ENCODE assay signal across 8 mouse cellular contexts in the genomic region with DNA sequence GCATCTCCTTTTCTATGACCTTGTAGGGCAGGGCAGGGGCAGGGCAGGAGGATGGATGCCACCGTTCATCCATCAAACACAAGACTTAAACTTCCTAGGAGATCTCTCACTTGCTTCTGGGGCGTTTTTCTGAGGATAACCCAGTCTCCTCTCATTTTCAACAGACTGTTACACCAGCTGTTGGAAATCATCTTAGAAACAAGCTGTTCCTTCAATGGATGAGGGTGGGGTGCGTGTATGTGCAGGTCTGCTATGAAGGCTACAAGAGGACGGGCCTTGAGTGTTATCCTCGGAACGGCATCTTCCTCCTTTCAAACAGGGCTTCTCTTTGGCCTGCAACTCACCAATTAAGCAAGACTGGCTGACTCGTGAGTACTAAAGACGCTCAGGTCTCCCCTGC. TPM values are rescaled to one million over a fixed set of nuclear protein-coding genes. Genes with fewer than 3 reads are reported as not detected.
A peak's percentile ranks its signal among the peaks of the same experiment; 100 is the strongest.
DNase-seq lines count a peak whose midpoint lies in the region; ATAC-seq and TF ChIP-seq lines count a peak whose summit lies in the region.

No protein-coding gene starts in this region.

- H3K4me1 ChIP-seq in heart, embryonic 15.5 days (replicated peaks): peaks cover 51% of the 10 kb centered on the region
- peaks cover 85% of the 10 kb centered on the region for H3K4me1 ChIP-seq in E14TG2a.4 (replicated peaks; ENCODE audit: low read depth, low read length)
- peaks cover 37% of the 10 kb centered on the region for H3K4me1 ChIP-seq in embryonic facial prominence, embryonic 13.5 days
- peaks cover 34% of the 10 kb centered on the region for H3K4me1 ChIP-seq in limb, embryonic 15.5 days

- peak overlapping the region; percentile 62 for H3K27ac ChIP-seq in heart, embryonic 15.5 days
- H3K27ac ChIP-seq in embryonic facial prominence, embryonic 13.5 days: peak overlapping the region; percentile 51; the same call in 1 of the 2 replicates
- 0 out of 2 replicates have a peak overlapping the region, but pooled peaks have one; percentile 2 for H3K27ac ChIP-seq in limb, embryonic 15.5 days

- peaks cover 1% of the 10 kb centered on the region; the same call in 1 of the 2 replicates for H3K36me3 ChIP-seq in heart, embryonic 15.5 days
- H3K36me3 ChIP-seq in E14TG2a.4 (ENCODE audit: insufficient read depth, low read length): peaks cover 29% of the 10 kb centered on the region
- peaks cover 5% of the 10 kb centered on the region for H3K36me3 ChIP-seq in embryonic facial prominence, embryonic 13.5 days
- H3K36me3 ChIP-seq in limb, embryonic 15.5 days: peaks cover under 1% of the 10 kb centered on the region; the same call in 1 of the 2 replicates

- no peaks in the 10 kb centered on the region for H3K9me3 ChIP-seq in heart, embryonic 15.5 days (replicated peaks)
- H3K9me3 ChIP-seq in E14TG2a.4 (ENCODE audit: low read length): no peaks in the 10 kb centered on the region
- H3K9me3 ChIP-seq in embryonic facial prominence, embryonic 13.5 days: no peaks in the 10 kb centered on the region
- H3K9me3 ChIP-seq in limb, embryonic 15.5 days: no peaks in the 10 kb centered on the region

- 79% methylated on average over 8 of the region's 8 CpGs for WGBS in heart, embryonic 15.5 days
- 77% methylated on average over 8 of the region's 8 CpGs for WGBS in embryonic facial prominence, embryonic 13.5 days
- 68% methylated on average over 8 of the region's 8 CpGs for WGBS in limb, embryonic 15.5 days

- ATAC-seq in heart, embryonic 15.5 days (replicated peaks; ENCODE audit: insufficient number of reproducible peaks, insufficient read depth, low FRiP score, low read depth): no peak
- no peak for ATAC-seq in embryonic facial prominence, embryonic 13.5 days (ENCODE audit: insufficient number of reproducible peaks, insufficient read depth, low FRiP score, low TSS enrichment, low read depth)
- ATAC-seq in limb, embryonic 15.5 days (ENCODE audit: insufficient number of reproducible peaks, low FRiP score, low TSS enrichment, low read depth): no peak

- TF ChIP-seq CTCF in E14TG2a.4 (conservative IDR thresholded peaks at IDR 0.05; ENCODE audit: low read length): no peak

- no peak for DNase-seq in heart, adult 9 months (ENCODE audit: low spot score in 2 of 2)
- DNase-seq in spleen, postnatal 10 days (ENCODE audit: low spot score in 2 of 2): no peak
- no peak for DNase-seq in layer of hippocampus, postnatal 36 days
- DNase-seq in cerebellum, adult 11 months: no peak

- H3K9ac ChIP-seq in heart, embryonic 15.5 days: no peak overlapping the region
- H3K9ac ChIP-seq in embryonic facial prominence, embryonic 13.5 days: peak overlapping the region; percentile 40; the same call in 1 of the 2 replicates
- H3K9ac ChIP-seq in limb, embryonic 15.5 days: no peak overlapping the region

- no peaks in the 10 kb centered on the region for H3K27me3 ChIP-seq in heart, embryonic 15.5 days
- no peaks in the 10 kb centered on the region for H3K27me3 ChIP-seq in E14TG2a.4 (ENCODE audit: insufficient read depth, low read length)
- 0 out of 2 replicates have a peak, but pooled peaks cover 2% of the 10 kb centered on the region for H3K27me3 ChIP-seq in embryonic facial prominence, embryonic 13.5 days
- no peaks in the 10 kb centered on the region for H3K27me3 ChIP-seq in limb, embryonic 15.5 days

- H3K4me3 ChIP-seq in heart, embryonic 15.5 days: no peak overlapping the region
- H3K4me3 ChIP-seq in E14TG2a.4 (replicated peaks; ENCODE audit: low read length): peak overlapping the region; percentile 32; the same call in 1 of the 2 replicates
- H3K4me3 ChIP-seq in embryonic facial prominence, embryonic 13.5 days: no peak overlapping the region
- H3K4me3 ChIP-seq in limb, embryonic 15.5 days: no peak overlapping the region

- H3K4me2 ChIP-seq in heart, embryonic 15.5 days: no peak overlapping the region
- no peak overlapping the region for H3K4me2 ChIP-seq in embryonic facial prominence, embryonic 13.5 days
- no peak overlapping the region for H3K4me2 ChIP-seq in limb, embryonic 15.5 days

RNA-seq across cellular contexts. Expression of a gene that starts 34.5 kb away (rescaled TPM):
- 11.7 and 12.7 TPM in 2 replicates for polyA plus RNA-seq in heart, embryonic 15.5 days (2015; fragmentation: Nextera tagmentation; extraction: Ambion mirVana)
- polyA plus RNA-seq in embryonic facial prominence, embryonic 13.5 days (2015; fragmentation: Nextera tagmentation; extraction: Ambion mirVana): 7.6 and 8.9 TPM in 2 replicates
- 11.2 and 14.8 TPM in 2 replicates for polyA plus RNA-seq in limb, embryonic 15.5 days (2015; fragmentation: Nextera tagmentation; extraction: Ambion mirVana)
- total RNA-seq in layer of hippocampus, postnatal 36 days (2021): 10 to 100 TPM; 44.2 to 49.7 TPM

Comparison
In these comparisons a context has a peak if more than half of its experiments do, and no peak if none do; other contexts are left out.
1. H3K27ac ChIP-seq: peak in every context shown above with its lines; median percentile 62 in heart, embryonic 15.5 days; 51 in embryonic facial prominence, embryonic 13.5 days; 2 in limb, embryonic 15.5 days.